Comparison of ENCODE assay signal across 25 mouse cellular contexts in genomic region chr15:61897566-61897965, GRCm38 (mm10).
DNase-seq lines count a peak whose midpoint lies in the region; ATAC-seq and TF ChIP-seq lines count a peak whose summit lies in the region.
"Had no signal": no experiment of that assay in that cellular context is flagged by ENCODE, and none has a peak within 500 bp of the region (broad histone marks: within the 10 kb centered on the region; RNA-seq: fewer than 3 reads in every experiment).

No protein-coding gene starts in this region.

- H3K4me1 ChIP-seq in intestine, embryonic 15.5 days (replicated peaks) = 0 out of 2 replicates have a peak, but pooled peaks cover 3% of the 10 kb centered on the region
- H3K4me1 ChIP-seq in intestine, postnatal 0 days (replicated peaks; ENCODE audit: control insufficient read depth, insufficient read depth, low read length) = no peaks in the 10 kb centered on the region
- no peaks in the 10 kb centered on the region for H3K4me1 ChIP-seq in intestine, embryonic 16.5 days (ENCODE audit: control insufficient read depth, insufficient read depth, low read length)
- no peaks in the 10 kb centered on the region for H3K4me1 ChIP-seq in cerebellum, adult 2 months (ENCODE audit: control insufficient read depth, insufficient read depth, low read length)
- H3K4me1 ChIP-seq: forebrain, embryonic 13.5 days had no signal

- no peak overlapping the region for H3K4me2 ChIP-seq in intestine, embryonic 15.5 days (replicated peaks)
- no peak overlapping the region for H3K4me2 ChIP-seq in intestine, postnatal 0 days (replicated peaks; ENCODE audit: low read depth)
- no peak overlapping the region for H3K4me2 ChIP-seq in intestine, embryonic 16.5 days (ENCODE audit: low read depth, low read length)
- H3K4me2 ChIP-seq: forebrain, embryonic 13.5 days; heart, embryonic 11.5 days; hindbrain, embryonic 14.5 days had no signal

- TF ChIP-seq POLR2A in brain, embryonic 14.5 days (IDR thresholded peaks at IDR 0.05; ENCODE audit: borderline replicate concordance, extremely low read depth, insufficient read depth, insufficient read length, poor library complexity, severe bottlenecking) = no peak
- TF ChIP-seq POLR2A in cerebellum, adult 2 months (IDR thresholded peaks at IDR 0.05; ENCODE audit: borderline replicate concordance, insufficient read depth, low read length) = no peak

- H3K4me3 ChIP-seq in intestine, embryonic 15.5 days (replicated peaks) = no peak overlapping the region
- H3K4me3 ChIP-seq in intestine, postnatal 0 days (ENCODE audit: low read depth, low read length) = no peak overlapping the region
- no peak overlapping the region for H3K4me3 ChIP-seq in intestine, embryonic 16.5 days (ENCODE audit: low read length)
- H3K4me3 ChIP-seq in cerebellum, adult 2 months (replicated peaks; ENCODE audit: insufficient read depth, low read depth, low read length) = no peak overlapping the region
- H3K4me3 ChIP-seq: forebrain, embryonic 10.5 days; forebrain, embryonic 13.5 days; gastrocnemius, adult 2 months had no signal

- H3K27ac ChIP-seq in intestine, embryonic 15.5 days = no peak overlapping the region
- no peak overlapping the region for H3K27ac ChIP-seq in intestine, postnatal 0 days (ENCODE audit: low read depth, low read length)
- H3K27ac ChIP-seq in intestine, embryonic 16.5 days (ENCODE audit: low read length) = no peak overlapping the region
- no peak overlapping the region for H3K27ac ChIP-seq in cerebellum, adult 2 months (ENCODE audit: insufficient read depth, low read length)
- H3K27ac ChIP-seq: forebrain, embryonic 10.5 days; forebrain, embryonic 13.5 days; gastrocnemius, adult 2 months; hindbrain, embryonic 14.5 days; hindbrain, postnatal 0 days had no signal

- ATAC-seq in intestine, embryonic 15.5 days = peak; percentile 59
- no peak for ATAC-seq in intestine, postnatal 0 days
- ATAC-seq in intestine, embryonic 16.5 days = peak; percentile 71
- ATAC-seq: forebrain, embryonic 13.5 days; forebrain, embryonic 16.5 days; hindbrain, postnatal 0 days; Patski had no signal

- H3K27me3 ChIP-seq in intestine, embryonic 15.5 days (replicated peaks) = no peaks in the 10 kb centered on the region
- H3K27me3 ChIP-seq in intestine, postnatal 0 days (replicated peaks; ENCODE audit: control insufficient read depth, insufficient read depth, low read length) = no peaks in the 10 kb centered on the region
- no peaks in the 10 kb centered on the region for H3K27me3 ChIP-seq in intestine, embryonic 16.5 days (replicated peaks; ENCODE audit: control insufficient read depth, insufficient read depth, low read length)
- H3K27me3 ChIP-seq in cerebellum, adult 2 months (ENCODE audit: control insufficient read depth, insufficient read depth, low read length) = no peaks in the 10 kb centered on the region; the same call in 1 of the 2 replicates
- H3K27me3 ChIP-seq: CH12.LX; forebrain, embryonic 13.5 days; Patski had no signal

- 53% methylated on average over 4 of the region's 4 CpGs for WGBS in intestine, embryonic 15.5 days
- 34% methylated on average over 4 of the region's 4 CpGs for WGBS in intestine, postnatal 0 days
- WGBS in intestine, embryonic 16.5 days = 46% methylated on average over 4 of the region's 4 CpGs
- WGBS in cerebellum, adult 2 months = 87% methylated on average over 4 of the region's 4 CpGs

- H3K9me3 ChIP-seq in intestine, embryonic 15.5 days = no peaks in the 10 kb centered on the region
- no peaks in the 10 kb centered on the region for H3K9me3 ChIP-seq in intestine, postnatal 0 days (ENCODE audit: control insufficient read depth)
- no peaks in the 10 kb centered on the region for H3K9me3 ChIP-seq in intestine, embryonic 16.5 days (ENCODE audit: control insufficient read depth, low read length)
- H3K9me3 ChIP-seq: forebrain, embryonic 10.5 days; forebrain, embryonic 13.5 days; G1E had no signal

- no peak overlapping the region for H3K9ac ChIP-seq in intestine, embryonic 15.5 days
- no peak overlapping the region for H3K9ac ChIP-seq in intestine, postnatal 0 days (ENCODE audit: low read depth, low read length)
- no peak overlapping the region for H3K9ac ChIP-seq in intestine, embryonic 16.5 days (ENCODE audit: low read depth, low read length)
- H3K9ac ChIP-seq: forebrain, embryonic 13.5 days; hindbrain, embryonic 14.5 days had no signal

- peak; percentile 26 for DNase-seq in brain, embryonic 14.5 days (ENCODE audit: low read depth)
- no peak for DNase-seq in cerebellum, adult 2 months
- no peak for DNase-seq in kidney, adult 18-20 months
- DNase-seq: adrenal gland, adult 2 months; adrenal gland, postnatal 14 days; B cell, adult 2 months; cerebellum, adult 11-12 months; cerebellum, adult 9-11 months; cerebellum, postnatal 25 days; gastrocnemius, adult 2 months; gastrocnemius, postnatal 14 days; heart, postnatal 36 days; kidney, adult 8-10 months had no signal

- H3K36me3 ChIP-seq in intestine, embryonic 15.5 days = no peaks in the 10 kb centered on the region
- no peaks in the 10 kb centered on the region for H3K36me3 ChIP-seq in intestine, postnatal 0 days (ENCODE audit: control insufficient read depth, insufficient read depth)
- no peaks in the 10 kb centered on the region for H3K36me3 ChIP-seq in intestine, embryonic 16.5 days (ENCODE audit: control insufficient read depth, insufficient read depth, low read length)
- H3K36me3 ChIP-seq: forebrain, embryonic 10.5 days; G1E had no signal

- no peak for TF ChIP-seq CTCF in intestine, postnatal 0 days (IDR thresholded peaks at IDR 0.05; ENCODE audit: low read depth)
- no peak for TF ChIP-seq CTCF in brain, embryonic 14.5 days (IDR thresholded peaks at IDR 0.05; ENCODE audit: borderline replicate concordance, extremely low read depth, insufficient read depth, insufficient read length)
- TF ChIP-seq CTCF in cerebellum, adult 2 months (IDR thresholded peaks at IDR 0.05; ENCODE audit: borderline replicate concordance, insufficient read depth, low read depth, low read length) = no peak
